ENCODE assay signal across 8 mouse cellular contexts in the genomic region with DNA sequence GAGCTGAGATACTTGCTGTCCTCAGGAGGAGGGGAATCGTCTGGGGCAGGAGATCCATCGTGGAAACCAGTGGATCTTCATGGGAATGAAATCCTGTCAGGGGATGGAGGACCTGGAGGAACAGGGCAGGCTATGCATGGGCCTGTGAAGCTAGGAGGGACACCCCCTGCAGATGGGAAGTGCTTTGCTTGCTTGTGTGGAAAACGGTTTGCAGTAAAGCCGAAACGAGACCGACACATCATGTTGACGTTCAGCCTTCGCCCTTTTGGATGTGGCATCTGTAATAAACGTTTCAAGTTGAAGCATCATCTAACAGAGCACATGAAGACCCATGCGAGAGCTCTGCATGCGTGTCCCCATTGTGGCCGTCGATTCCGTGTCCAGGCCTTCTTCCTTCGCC. TPM values are rescaled to one million over a fixed set of nuclear protein-coding genes. Genes with fewer than 3 reads are reported as not detected.
DNase-seq lines count a peak whose midpoint lies in the region; ATAC-seq and TF ChIP-seq lines count a peak whose summit lies in the region.

No protein-coding gene starts in this region.

- peak overlapping the region; percentile 90; the same call in 1 of the 2 replicates for H3K4me3 ChIP-seq in heart, embryonic 15.5 days
- no peak overlapping the region for H3K4me3 ChIP-seq in stomach, embryonic 15.5 days (replicated peaks)
- H3K4me3 ChIP-seq in stomach, postnatal 0 days (ENCODE audit: low read depth, low read length), result no peak overlapping the region
- no peak overlapping the region for H3K4me3 ChIP-seq in limb, embryonic 11.5 days (ENCODE audit: low read depth, low read length)
- peak overlapping the region; percentile 93; the same call in 1 of the 2 replicates for H3K4me3 ChIP-seq in neural tube, embryonic 15.5 days (replicated peaks)

- H3K4me1 ChIP-seq in heart, embryonic 15.5 days (replicated peaks), result peaks cover 38% of the 10 kb centered on the region
- H3K4me1 ChIP-seq in stomach, embryonic 15.5 days, result peaks cover 37% of the 10 kb centered on the region
- peaks cover 7% of the 10 kb centered on the region; the same call in 1 of the 2 replicates for H3K4me1 ChIP-seq in stomach, postnatal 0 days (replicated peaks; ENCODE audit: control insufficient read depth, insufficient read depth)
- peaks cover 18% of the 10 kb centered on the region for H3K4me1 ChIP-seq in limb, embryonic 11.5 days (ENCODE audit: control insufficient read depth, insufficient read depth, low read length)
- H3K4me1 ChIP-seq in neural tube, embryonic 15.5 days, result peaks cover 58% of the 10 kb centered on the region

- no peak for ATAC-seq in heart, embryonic 15.5 days (replicated peaks; ENCODE audit: insufficient number of reproducible peaks, insufficient read depth, low FRiP score, low read depth)
- ATAC-seq in stomach, embryonic 15.5 days (ENCODE audit: insufficient read depth, low FRiP score, low read depth), result no peak
- ATAC-seq in stomach, postnatal 0 days (ENCODE audit: low FRiP score, low TSS enrichment), result no peak
- no peak for ATAC-seq in limb, embryonic 11.5 days (ENCODE audit: insufficient number of reproducible peaks, low FRiP score, low TSS enrichment, low read depth)
- ATAC-seq in neural tube, embryonic 15.5 days (ENCODE audit: low FRiP score), result no peak

- H3K9me3 ChIP-seq in heart, embryonic 15.5 days (replicated peaks), result no peaks in the 10 kb centered on the region
- H3K9me3 ChIP-seq in stomach, embryonic 15.5 days, result no peaks in the 10 kb centered on the region
- no peaks in the 10 kb centered on the region for H3K9me3 ChIP-seq in stomach, postnatal 0 days (ENCODE audit: control insufficient read depth, low read length)
- H3K9me3 ChIP-seq in limb, embryonic 11.5 days (ENCODE audit: control insufficient read depth, low read length), result no peaks in the 10 kb centered on the region
- no peaks in the 10 kb centered on the region for H3K9me3 ChIP-seq in neural tube, embryonic 15.5 days (replicated peaks)

- H3K27ac ChIP-seq in heart, embryonic 15.5 days, result no peak overlapping the region
- no peak overlapping the region for H3K27ac ChIP-seq in stomach, embryonic 15.5 days
- H3K27ac ChIP-seq in stomach, postnatal 0 days (replicated peaks), result no peak overlapping the region
- H3K27ac ChIP-seq in limb, embryonic 11.5 days (replicated peaks; ENCODE audit: low read depth, low read length), result no peak overlapping the region
- no peak overlapping the region for H3K27ac ChIP-seq in neural tube, embryonic 15.5 days (replicated peaks)

- intact Hi-C loops in heart, postnatal 10 days (cut with DNase I), result no loop called here

- WGBS in heart, embryonic 15.5 days, result 90% methylated on average over 15 of the region's 15 CpGs
- WGBS in stomach, embryonic 15.5 days, result 87% methylated on average over 15 of the region's 15 CpGs
- 91% methylated on average over 15 of the region's 15 CpGs for WGBS in stomach, postnatal 0 days
- WGBS in limb, embryonic 11.5 days, result 95% methylated on average over 15 of the region's 15 CpGs
- 96% methylated on average over 15 of the region's 15 CpGs for WGBS in neural tube, embryonic 15.5 days

- H3K27me3 ChIP-seq in heart, embryonic 15.5 days, result no peaks in the 10 kb centered on the region
- H3K27me3 ChIP-seq in stomach, embryonic 15.5 days (replicated peaks), result no peaks in the 10 kb centered on the region
- no peaks in the 10 kb centered on the region for H3K27me3 ChIP-seq in stomach, postnatal 0 days (ENCODE audit: control insufficient read depth, insufficient read depth, low read length)
- H3K27me3 ChIP-seq in limb, embryonic 11.5 days (ENCODE audit: control insufficient read depth, insufficient read depth, low read length), result no peaks in the 10 kb centered on the region
- H3K27me3 ChIP-seq in neural tube, embryonic 15.5 days (replicated peaks), result no peaks in the 10 kb centered on the region

- peak overlapping the region; percentile 88; the same call in 1 of the 2 replicates for H3K9ac ChIP-seq in heart, embryonic 15.5 days
- H3K9ac ChIP-seq in stomach, embryonic 15.5 days, result no peak overlapping the region
- H3K9ac ChIP-seq in stomach, postnatal 0 days (ENCODE audit: low read length), result no peak overlapping the region
- H3K9ac ChIP-seq in limb, embryonic 11.5 days (ENCODE audit: low read length), result no peak overlapping the region
- H3K9ac ChIP-seq in neural tube, embryonic 15.5 days (replicated peaks), result 0 out of 2 replicates have a peak overlapping the region, but pooled peaks have one; percentile 77

- H3K4me2 ChIP-seq in heart, embryonic 15.5 days, result peak overlapping the region; percentile 90; the same call in 1 of the 2 replicates
- peak overlapping the region; percentile 91; the same call in 1 of the 2 replicates for H3K4me2 ChIP-seq in stomach, embryonic 15.5 days
- H3K4me2 ChIP-seq in stomach, postnatal 0 days (replicated peaks; ENCODE audit: low read depth), result no peak overlapping the region; the same call in 1 of the 2 replicates
- H3K4me2 ChIP-seq in limb, embryonic 11.5 days (ENCODE audit: low read depth, severe bottlenecking), result peak overlapping the region; percentile 89; the same call in 1 of the 2 replicates
- H3K4me2 ChIP-seq in neural tube, embryonic 15.5 days, result peak overlapping the region; percentile 94

- TF ChIP-seq CTCF in stomach, postnatal 0 days (IDR thresholded peaks at IDR 0.05; ENCODE audit: low read depth), result no peak

- H3K36me3 ChIP-seq in heart, embryonic 15.5 days, result peaks cover 31% of the 10 kb centered on the region
- peaks cover 28% of the 10 kb centered on the region for H3K36me3 ChIP-seq in stomach, embryonic 15.5 days
- H3K36me3 ChIP-seq in stomach, postnatal 0 days (ENCODE audit: control insufficient read depth, insufficient read depth, low read length), result 0 out of 2 replicates have a peak, but pooled peaks cover 9% of the 10 kb centered on the region
- peaks cover 24% of the 10 kb centered on the region for H3K36me3 ChIP-seq in limb, embryonic 11.5 days (ENCODE audit: control insufficient read depth, insufficient read depth, low read length)
- H3K36me3 ChIP-seq in neural tube, embryonic 15.5 days, result peaks cover 51% of the 10 kb centered on the region

- TF ChIP-seq EP300 in stomach, postnatal 0 days (optimal IDR thresholded peaks at IDR 0.05), result no peak

- no peak for DNase-seq in heart, postnatal 10 days
- no peak for DNase-seq in stomach, postnatal 0 days (ENCODE audit: low spot score)
- DNase-seq in limb, embryonic 11.5 days (ENCODE audit: low spot score), result no peak
- no peak for DNase-seq in spleen, adult 12 weeks (ENCODE audit: low spot score)
- no peak for DNase-seq in thymus, postnatal 10 days (ENCODE audit: low spot score in 2 of 2)

RNA-seq across cellular contexts. Expression of a gene that starts 1.6 kb away (rescaled TPM):
- 8.3 and 10.2 TPM in 2 replicates for polyA plus RNA-seq in heart, embryonic 15.5 days (2015; fragmentation: Nextera tagmentation; extraction: Ambion mirVana)
- 1 to 10 TPM; 2.7 to 4.9 TPM for total RNA-seq in heart, postnatal 10 days (2021)
- 13.3 and 14.9 TPM in 2 replicates for polyA plus RNA-seq in stomach, embryonic 15.5 days (2015; fragmentation: Nextera tagmentation; extraction: Ambion mirVana)
- 6.9 and 7.8 TPM in 2 replicates for polyA plus RNA-seq in stomach, postnatal 0 days (2015; fragmentation: Nextera tagmentation; extraction: Ambion mirVana)
- polyA plus RNA-seq in limb, embryonic 11.5 days (2014; fragmentation: Nextera tagmentation; extraction: Ambion mirVana), result 11.5 and 14.0 TPM in 2 replicates
- 15.9 and 16.0 TPM in 2 replicates for polyA plus RNA-seq in neural tube, embryonic 15.5 days (2015; fragmentation: Nextera tagmentation; extraction: Ambion mirVana)

RNA-seq across cellular contexts. Expression of a gene that starts 33.5 kb away (rescaled TPM):
- polyA plus RNA-seq in heart, embryonic 15.5 days (2015; fragmentation: Nextera tagmentation; extraction: Ambion mirVana), result 0.60 and 1.0 TPM in 2 replicates
- 10 to 100 TPM in 1 of 2 experiments, 1 to 10 TPM in 1; 9.3 to 10.8 TPM for total RNA-seq in heart, postnatal 10 days (2021)
- 2.0 and 2.2 TPM in 2 replicates for polyA plus RNA-seq in stomach, embryonic 15.5 days (2015; fragmentation: Nextera tagmentation; extraction: Ambion mirVana)
- polyA plus RNA-seq in stomach, postnatal 0 days (2015; fragmentation: Nextera tagmentation; extraction: Ambion mirVana), result 0.61 and 0.70 TPM in 2 replicates
- polyA plus RNA-seq in limb, embryonic 11.5 days (2014; fragmentation: Nextera tagmentation; extraction: Ambion mirVana), result 3.1 and 3.5 TPM in 2 replicates
- 3.7 and 3.8 TPM in 2 replicates for polyA plus RNA-seq in neural tube, embryonic 15.5 days (2015; fragmentation: Nextera tagmentation; extraction: Ambion mirVana)

RNA-seq across cellular contexts. Expression of a gene that starts 35.2 kb away (rescaled TPM):
- 144 and 160 TPM in 2 replicates for polyA plus RNA-seq in heart, embryonic 15.5 days (2015; fragmentation: Nextera tagmentation; extraction: Ambion mirVana)
- total RNA-seq in heart, postnatal 10 days (2021), result 100 to 1,000 TPM; 102 to 105 TPM
- 179 and 191 TPM in 2 replicates for polyA plus RNA-seq in stomach, embryonic 15.5 days (2015; fragmentation: Nextera tagmentation; extraction: Ambion mirVana)
- 157 and 163 TPM in 2 replicates for polyA plus RNA-seq in stomach, postnatal 0 days (2015; fragmentation: Nextera tagmentation; extraction: Ambion mirVana)
- polyA plus RNA-seq in limb, embryonic 11.5 days (2014; fragmentation: Nextera tagmentation; extraction: Ambion mirVana), result 164 and 170 TPM in 2 replicates
- 141 and 152 TPM in 2 replicates for polyA plus RNA-seq in neural tube, embryonic 15.5 days (2015; fragmentation: Nextera tagmentation; extraction: Ambion mirVana)

RNA-seq across cellular contexts. Expression of a gene that starts 41.7 kb away (rescaled TPM):
- polyA plus RNA-seq in heart, embryonic 15.5 days (2015; fragmentation: Nextera tagmentation; extraction: Ambion mirVana), result 7.3 and 9.5 TPM in 2 replicates
- 10 to 100 TPM; 10.1 to 12.4 TPM for total RNA-seq in heart, postnatal 10 days (2021)
- polyA plus RNA-seq in stomach, embryonic 15.5 days (2015; fragmentation: Nextera tagmentation; extraction: Ambion mirVana), result 8.5 and 8.7 TPM in 2 replicates
- 4.7 and 5.8 TPM in 2 replicates for polyA plus RNA-seq in stomach, postnatal 0 days (2015; fragmentation: Nextera tagmentation; extraction: Ambion mirVana)
- polyA plus RNA-seq in limb, embryonic 11.5 days (2014; fragmentation: Nextera tagmentation; extraction: Ambion mirVana), result 4.7 and 5.0 TPM in 2 replicates
- polyA plus RNA-seq in neural tube, embryonic 15.5 days (2015; fragmentation: Nextera tagmentation; extraction: Ambion mirVana), result 27.5 and 30.5 TPM in 2 replicates

RNA-seq across cellular contexts. Expression of a gene that starts 54.3 kb away (rescaled TPM):
- 4.7 and 5.7 TPM in 2 replicates for polyA plus RNA-seq in heart, embryonic 15.5 days (2015; fragmentation: Nextera tagmentation; extraction: Ambion mirVana)
- total RNA-seq in heart, postnatal 10 days (2021), result 10 to 100 TPM; 40.4 to 43.2 TPM
- 4.6 and 5.7 TPM in 2 replicates for polyA plus RNA-seq in stomach, embryonic 15.5 days (2015; fragmentation: Nextera tagmentation; extraction: Ambion mirVana)
- polyA plus RNA-seq in stomach, postnatal 0 days (2015; fragmentation: Nextera tagmentation; extraction: Ambion mirVana), result 3.5 and 3.6 TPM in 2 replicates
- polyA plus RNA-seq in limb, embryonic 11.5 days (2014; fragmentation: Nextera tagmentation; extraction: Ambion mirVana), result 10.9 and 15.6 TPM in 2 replicates
- polyA plus RNA-seq in neural tube, embryonic 15.5 days (2015; fragmentation: Nextera tagmentation; extraction: Ambion mirVana), result 4.5 TPM in 2 replicates

Comparison
In these comparisons a context has a peak if more than half of its experiments do, and no peak if none do; other contexts are left out.
1. H3K4me3 ChIP-seq: peak in heart, embryonic 15.5 days (single experiment) and neural tube, embryonic 15.5 days (single experiment); none in stomach, embryonic 15.5 days (single experiment), stomach, postnatal 0 days (single experiment) and limb, embryonic 11.5 days (single experiment).
2. H3K9ac ChIP-seq: peak in heart, embryonic 15.5 days (single experiment) and neural tube, embryonic 15.5 days (single experiment); none in stomach, embryonic 15.5 days (single experiment), stomach, postnatal 0 days (single experiment) and limb, embryonic 11.5 days (single experiment).